Comparison of ENCODE assay signal across 11 mouse cellular contexts in genomic region chr13:78208689-78209410, GRCm38 (mm10). TPM values are rescaled to one million over a fixed set of nuclear protein-coding genes. Genes with fewer than 3 reads are reported as not detected.
A peak's percentile ranks its signal among the peaks of the same experiment; 100 is the strongest.
DNase-seq lines count a peak whose midpoint lies in the region; ATAC-seq and TF ChIP-seq lines count a peak whose summit lies in the region.
"Had no signal": no experiment of that assay in that cellular context is flagged by ENCODE, and none has a peak within 500 bp of the region (broad histone marks: within the 10 kb centered on the region; RNA-seq: fewer than 3 reads in every experiment).

No protein-coding gene starts in this region.

- no peak for TF ChIP-seq CTCF in heart, adult 2 months (IDR thresholded peaks at IDR 0.05)
- no peak for TF ChIP-seq CTCF in midbrain, postnatal 0 days (IDR thresholded peaks at IDR 0.05)

- H3K4me3 ChIP-seq in heart, embryonic 11.5 days (ENCODE audit: low read depth, low read length): no peak overlapping the region
- no peak overlapping the region for H3K4me3 ChIP-seq in heart, adult 2 months
- H3K4me3 ChIP-seq in hindbrain, embryonic 11.5 days (ENCODE audit: low read depth, low read length): no peak overlapping the region
- H3K4me3 ChIP-seq in midbrain, postnatal 0 days (ENCODE audit: low read depth, low read length): no peak overlapping the region
- no peak overlapping the region for H3K4me3 ChIP-seq in intestine, embryonic 15.5 days (replicated peaks)

- ATAC-seq in heart, embryonic 11.5 days (replicated peaks; ENCODE audit: insufficient number of reproducible peaks, low FRiP score, low TSS enrichment): no peak
- ATAC-seq in hindbrain, embryonic 11.5 days (ENCODE audit: low FRiP score): no peak
- ATAC-seq in midbrain, postnatal 0 days (ENCODE audit: low FRiP score): no peak
- ATAC-seq in intestine, embryonic 15.5 days: no peak

- no peaks in the 10 kb centered on the region for H3K79me2 ChIP-seq in heart, adult 2 months (replicated peaks; ENCODE audit: control insufficient read depth, insufficient read depth, low read length)

- peaks cover 8% of the 10 kb centered on the region; the same call in 1 of the 2 replicates for H3K4me1 ChIP-seq in heart, embryonic 11.5 days (ENCODE audit: control insufficient read depth, insufficient read depth, low read length)
- no peaks in the 10 kb centered on the region for H3K4me1 ChIP-seq in heart, adult 2 months (ENCODE audit: control insufficient read depth, insufficient read depth, low read length)
- H3K4me1 ChIP-seq in hindbrain, embryonic 11.5 days (replicated peaks; ENCODE audit: control insufficient read depth, insufficient read depth, low read length): peaks cover 23% of the 10 kb centered on the region
- H3K4me1 ChIP-seq in midbrain, postnatal 0 days (ENCODE audit: insufficient read depth, low read length): peaks cover 3% of the 10 kb centered on the region; the same call in 1 of the 2 replicates
- H3K4me1 ChIP-seq in intestine, embryonic 15.5 days (replicated peaks): peaks cover 7% of the 10 kb centered on the region

- intact Hi-C loops in heart, adult 2 months (cut with DNase I): loop anchor here (5.0 to 10.0 kb wide), 3 partner anchors 344 to 826 kb away; no protein-coding TSS in a partner anchor

- no peak for DNase-seq in heart, adult 2 months
- DNase-seq in embryo, embryonic 11 days: peak; percentile 43
- DNase-seq in hindbrain, embryonic 11.5 days (ENCODE audit: low spot score): peak; percentile 30
- no peak for DNase-seq in midbrain, postnatal 0 days (ENCODE audit: low spot score)
- no peak for DNase-seq in thymus, postnatal 36 days
- DNase-seq in urinary bladder, postnatal 14 days (ENCODE audit: low spot score): no peak
- DNase-seq: lung, postnatal 36 days had no signal

- no peak for TF ChIP-seq EP300 in heart, adult 2 months (IDR thresholded peaks at IDR 0.05; ENCODE audit: insufficient read depth, low read depth, low read length)

- H3K27ac ChIP-seq in heart, embryonic 11.5 days (ENCODE audit: low read depth, low read length): no peak overlapping the region
- no peak overlapping the region for H3K27ac ChIP-seq in heart, adult 2 months
- H3K27ac ChIP-seq in hindbrain, embryonic 11.5 days (ENCODE audit: low read depth, low read length): peak overlapping the region; percentile 27; the same call in 1 of the 2 replicates
- H3K27ac ChIP-seq in midbrain, postnatal 0 days (ENCODE audit: low read depth, low read length): no peak overlapping the region
- H3K27ac ChIP-seq in intestine, embryonic 15.5 days: no peak overlapping the region
- H3K27ac ChIP-seq: limb, embryonic 12.5 days had no signal

- H3K36me3 ChIP-seq in heart, embryonic 11.5 days (ENCODE audit: control insufficient read depth, insufficient read depth, low read length): no peaks in the 10 kb centered on the region
- no peaks in the 10 kb centered on the region for H3K36me3 ChIP-seq in heart, adult 2 months (ENCODE audit: control insufficient read depth, insufficient read depth, low read length)
- H3K36me3 ChIP-seq in hindbrain, embryonic 11.5 days (ENCODE audit: control insufficient read depth, insufficient read depth, low read length): no peaks in the 10 kb centered on the region
- H3K36me3 ChIP-seq in midbrain, postnatal 0 days (ENCODE audit: insufficient read depth, low read length): no peaks in the 10 kb centered on the region
- H3K36me3 ChIP-seq in intestine, embryonic 15.5 days: no peaks in the 10 kb centered on the region
- H3K36me3 ChIP-seq: limb, embryonic 12.5 days had no signal

- peak overlapping the region; percentile 79; the same call in 1 of the 2 replicates for H3K4me2 ChIP-seq in heart, embryonic 11.5 days
- peak overlapping the region; percentile 24; the same call in 1 of the 2 replicates for H3K4me2 ChIP-seq in hindbrain, embryonic 11.5 days (replicated peaks; ENCODE audit: low read depth, low read length)
- peak overlapping the region; percentile 84 for H3K4me2 ChIP-seq in midbrain, postnatal 0 days (ENCODE audit: low read depth, low read length, poor library complexity, severe bottlenecking)
- no peak overlapping the region for H3K4me2 ChIP-seq in intestine, embryonic 15.5 days (replicated peaks)

- TF ChIP-seq POLR2A in heart, adult 2 months (IDR thresholded peaks at IDR 0.05; ENCODE audit: insufficient read depth, low read depth, low read length): no peak

- H3K9me3 ChIP-seq in heart, embryonic 11.5 days (replicated peaks; ENCODE audit: control insufficient read depth, low read length): no peaks in the 10 kb centered on the region
- no peaks in the 10 kb centered on the region for H3K9me3 ChIP-seq in hindbrain, embryonic 11.5 days (ENCODE audit: control insufficient read depth, low read length)
- no peaks in the 10 kb centered on the region for H3K9me3 ChIP-seq in midbrain, postnatal 0 days (ENCODE audit: low read length)
- no peaks in the 10 kb centered on the region for H3K9me3 ChIP-seq in intestine, embryonic 15.5 days
- H3K9me3 ChIP-seq: limb, embryonic 12.5 days had no signal

- peaks cover 59% of the 10 kb centered on the region for H3K27me3 ChIP-seq in heart, embryonic 11.5 days (ENCODE audit: control insufficient read depth, insufficient read depth, low read length)
- H3K27me3 ChIP-seq in heart, adult 2 months (ENCODE audit: control insufficient read depth, insufficient read depth, low read length): peaks cover 2% of the 10 kb centered on the region
- peaks cover 2% of the 10 kb centered on the region; the same call in 1 of the 2 replicates for H3K27me3 ChIP-seq in hindbrain, embryonic 11.5 days (ENCODE audit: control insufficient read depth, insufficient read depth, low read length)
- H3K27me3 ChIP-seq in midbrain, postnatal 0 days (ENCODE audit: insufficient read depth, low read length): 0 out of 2 replicates have a peak, but pooled peaks cover 4% of the 10 kb centered on the region
- H3K27me3 ChIP-seq in intestine, embryonic 15.5 days (replicated peaks): peaks cover 53% of the 10 kb centered on the region

- H3K9ac ChIP-seq in heart, embryonic 11.5 days (ENCODE audit: low read depth, low read length): no peak overlapping the region
- H3K9ac ChIP-seq in heart, adult 2 months (ENCODE audit: low read depth, low read length): no peak overlapping the region
- peak overlapping the region; percentile 75 for H3K9ac ChIP-seq in hindbrain, embryonic 11.5 days (ENCODE audit: low read depth, low read length)
- H3K9ac ChIP-seq in midbrain, postnatal 0 days (replicated peaks; ENCODE audit: low read length, poor library complexity, severe bottlenecking): no peak overlapping the region
- H3K9ac ChIP-seq in intestine, embryonic 15.5 days: no peak overlapping the region
- H3K9ac ChIP-seq: limb, embryonic 12.5 days had no signal

- 18% methylated on average over 14 of the region's 14 CpGs for WGBS in heart, embryonic 11.5 days (ENCODE audit: insufficient replicate concordance)
- 66% methylated on average over 14 of the region's 14 CpGs for WGBS in heart, adult 2 months
- 11% methylated on average over 14 of the region's 14 CpGs for WGBS in hindbrain, embryonic 11.5 days
- 25% methylated on average over 14 of the region's 14 CpGs for WGBS in midbrain, postnatal 0 days
- 39% methylated on average over 14 of the region's 14 CpGs for WGBS in intestine, embryonic 15.5 days

RNA-seq across cellular contexts. Expression of gene Nr2f1, which starts 9.3 kb away (rescaled TPM):
- polyA plus RNA-seq in heart, embryonic 11.5 days (2014; fragmentation: Nextera tagmentation; extraction: Ambion mirVana): 10.2 and 10.9 TPM in 2 replicates
- total RNA-seq in heart, adult 2 months (2021): 1 to 10 TPM; 2.7 TPM
- 8.9 and 10.5 TPM in 2 replicates for polyA plus RNA-seq in heart, adult 2 months (2012; rRNA removed)
- 82.8 and 97.2 TPM in 2 replicates for polyA plus RNA-seq in hindbrain, embryonic 11.5 days (2014; fragmentation: Nextera tagmentation; extraction: Ambion mirVana)
- total RNA-seq in midbrain, postnatal 0 days (2014; rRNA removed): 163 and 184 TPM in 2 replicates
- polyA plus RNA-seq in midbrain, postnatal 0 days (2015; fragmentation: Nextera tagmentation; extraction: Ambion mirVana): 46.4 and 55.5 TPM in 2 replicates
- polyA plus RNA-seq in intestine, embryonic 15.5 days (2015; fragmentation: Nextera tagmentation; extraction: Ambion mirVana): 1.9 and 2.6 TPM in 2 replicates
- total RNA-seq: granulocyte monocyte progenitor cell, adult 5-6 weeks had no signal

Comparison
In these comparisons a context has a peak if more than half of its experiments do, and no peak if none do; other contexts are left out.
1. DNase-seq: peak in embryo, embryonic 11 days (single experiment) and hindbrain, embryonic 11.5 days (single experiment); none in heart, adult 2 months (0 of 2), midbrain, postnatal 0 days (single experiment), thymus, postnatal 36 days (0 of 2) and urinary bladder, postnatal 14 days (single experiment).